ENCODE assay signal across 25 mouse cellular contexts in the genomic region with DNA sequence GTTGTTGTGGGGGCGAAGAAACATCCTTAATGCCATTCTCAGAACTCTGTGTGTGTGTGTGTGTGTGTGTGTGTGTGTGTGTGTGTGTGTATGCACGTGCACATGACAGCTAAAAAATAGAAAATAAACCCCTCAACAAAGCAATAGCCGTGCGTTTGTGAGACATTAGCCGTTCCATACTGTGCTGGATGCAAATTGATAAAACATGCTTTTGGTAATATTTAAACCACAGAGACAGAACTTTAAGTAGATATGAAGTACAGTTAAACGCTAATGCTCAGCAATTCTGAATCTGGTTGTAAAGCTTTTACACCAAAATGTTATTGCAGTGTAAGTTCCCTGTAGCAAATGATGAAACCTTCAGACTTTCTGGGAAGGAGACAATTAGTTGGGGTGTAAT.
"Had no signal": no experiment of that assay in that cellular context is flagged by ENCODE, and none has a peak within 500 bp of the region (broad histone marks: within the 10 kb centered on the region; RNA-seq: fewer than 3 reads in every experiment).

No protein-coding gene starts in this region.

- H3K4me2 ChIP-seq: heart, embryonic 12.5 days; hindbrain, embryonic 12.5 days; hindbrain, embryonic 14.5 days; intestine, embryonic 15.5 days; limb, embryonic 12.5 days had no signal

- H3K9ac ChIP-seq: heart, embryonic 12.5 days; hindbrain, embryonic 12.5 days; hindbrain, embryonic 14.5 days; intestine, embryonic 15.5 days; limb, embryonic 12.5 days had no signal

- H3K4me3 ChIP-seq: gastrocnemius, adult 2 months; heart, embryonic 10.5 days; heart, embryonic 12.5 days; hindbrain, embryonic 10.5 days; hindbrain, embryonic 12.5 days; intestine, embryonic 15.5 days; left cerebral cortex, adult 2 months; limb, embryonic 10.5 days; limb, embryonic 12.5 days had no signal

- DNase-seq: gastrocnemius, adult 2 months; gastrocnemius, postnatal 10 days; gastrocnemius, postnatal 25 days; heart, adult 18-20 months; heart, postnatal 10 days; heart, postnatal 4 days; kidney, adult 18-20 months; kidney, adult 8-10 months; kidney, postnatal 10 days; kidney, postnatal 25 days; kidney, postnatal 4 days; layer of hippocampus, adult 9-11 months; liver had no signal

- H3K27ac ChIP-seq: gastrocnemius, adult 2 months; heart, embryonic 10.5 days; hindbrain, embryonic 12.5 days; hindbrain, embryonic 14.5 days; intestine, embryonic 15.5 days; left cerebral cortex, adult 2 months; limb, embryonic 10.5 days; limb, embryonic 12.5 days had no signal

- H3K36me3 ChIP-seq: heart, embryonic 10.5 days; heart, embryonic 12.5 days; hindbrain, embryonic 10.5 days; hindbrain, embryonic 12.5 days; intestine, embryonic 15.5 days; limb, embryonic 10.5 days; limb, embryonic 12.5 days had no signal

- H3K27me3 ChIP-seq: heart, embryonic 12.5 days; hindbrain, embryonic 12.5 days; intestine, embryonic 15.5 days had no signal

- H3K9me3 ChIP-seq: heart, embryonic 10.5 days; heart, embryonic 12.5 days; hindbrain, embryonic 10.5 days; hindbrain, embryonic 12.5 days; intestine, embryonic 15.5 days; limb, embryonic 10.5 days; limb, embryonic 12.5 days had no signal

- H3K4me1 ChIP-seq: intestine, embryonic 15.5 days; limb, embryonic 12.5 days had no signal

- ATAC-seq: hindbrain, embryonic 16.5 days; inflammation-experienced regulatory T-cells, adult 6 months; intestine, embryonic 15.5 days; intestine, postnatal 0 days had no signal
